Mouse (Mus musculus): Measurements from ENCODE around the gene Cela3b.

Gene Cela3b

GRCm38 (mm10) chr4:137430502-137430901 lies at the start of gene Cela3b:
Gene Cela3b (minus strand): TSS chr4:137430540.
- DNase-seq, result no peak

GRCm38 (mm10) chr4:137479757-137480156 lies 49.4 kb upstream of the Cela3b start:
- no peak for DNase-seq

GRCm38 (mm10) chr4:137478306-137478705 lies 48.0 kb upstream of the Cela3b start:
- DNase-seq, result no peak

GRCm38 (mm10) chr4:137477611-137478010 lies 47.3 kb upstream of the Cela3b start:
- no peak for DNase-seq

GRCm38 (mm10) chr4:137476761-137477237 lies 46.5 kb upstream of the Cela3b start:
- DNase-seq, result no peak

GRCm38 (mm10) chr4:137476065-137476760 lies 45.9 kb upstream of the Cela3b start:
- DNase-seq, result no peak

- no peak for DNase-seq
Observed at GRCm38 (mm10) chr4:137475271-137476050, 45.1 kb upstream of the Cela3b start.

- DNase-seq, result no peak
Observed at GRCm38 (mm10) chr4:137474694-137475093, 44.4 kb upstream of the Cela3b start.

GRCm38 (mm10) chr4:137473701-137474388 lies 43.5 kb upstream of the Cela3b start:
- no peak for DNase-seq

- no peak for DNase-seq
Observed at GRCm38 (mm10) chr4:137473240-137473639, 42.9 kb upstream of the Cela3b start.

- no peak for DNase-seq
Observed at GRCm38 (mm10) chr4:137471326-137471725, 41.0 kb upstream of the Cela3b start.

- DNase-seq, result no peak
Observed at GRCm38 (mm10) chr4:137470701-137471317, 40.5 kb upstream of the Cela3b start.

- no peak for DNase-seq
Observed at GRCm38 (mm10) chr4:137469845-137470692, 39.7 kb upstream of the Cela3b start.

- no peak for DNase-seq
Observed at GRCm38 (mm10) chr4:137469081-137469844, 38.9 kb upstream of the Cela3b start.

- peak; percentile 78 for DNase-seq
Observed at GRCm38 (mm10) chr4:137468260-137469080, 38.1 kb upstream of the Cela3b start, which contains the start of gene Hspg2. Gene Hspg2 (plus strand): TSS chr4:137468769.

- no peak for DNase-seq
Observed at GRCm38 (mm10) chr4:137467525-137467924, 37.2 kb upstream of the Cela3b start.

GRCm38 (mm10) chr4:137466991-137467390 lies 36.7 kb upstream of the Cela3b start:
- no peak for DNase-seq

GRCm38 (mm10) chr4:137465125-137465787 lies 34.9 kb upstream of the Cela3b start:
- DNase-seq, result no peak

GRCm38 (mm10) chr4:137461981-137462690 lies 31.8 kb upstream of the Cela3b start:
- no peak for DNase-seq
